Mouse (Mus musculus) thymus, postnatal 0 days (tissue): ENCODE results near the gene Rtl1. TPM values are rescaled to one million over a fixed set of nuclear protein-coding genes. Genes with fewer than 3 reads are reported as not detected.

Experiments used
- microRNA counts: library from miRNA; unstranded; fragments of <30 nt; microRNA quantifications from one replicate; lab custom pipeline; 2015
- microRNA-seq: library from miRNA; unstranded; fragments of <30 nt; microRNA quantifications from one replicate; pipeline ENCODE4, GENCODE M21; 2016; ENCODE audit warnings: borderline number of aligned reads
- polyA plus RNA-seq: library from polyadenylated mRNA; unstranded; fragments of >200 nt; fragmentation: Nextera tagmentation; extraction: Ambion mirVana; gene quantifications from 2 replicates; pipeline ENCODE4 v1.2.1, GENCODE M21; 2015

The Rtl1 gene
- polyA plus RNA-seq, 1 experiment from 2014 or later = 0.10 TPM

MicroRNA genes within 50 kb of the gene (microRNA counts, 519-probe panel; counts per million panel counts)
- 473 counts per million, percentile 71 among the panel's probes with 10 or more counts for microRNA mmu-miR-1188 (lab: Ali Mortazavi, UCI)
- 473 counts per million, percentile 71 among the panel's probes with 10 or more counts for microRNA mmu-miR-127 (lab: Ali Mortazavi, UCI)
- 5,717 counts per million, percentile 88 among the panel's probes with 10 or more counts for microRNA mmu-miR-136 (lab: Ali Mortazavi, UCI)
- 473 counts per million, percentile 71 among the panel's probes with 10 or more counts for microRNA mmu-miR-1906 (lab: Ali Mortazavi, UCI)
- 473 counts per million, percentile 71 among the panel's probes with 10 or more counts for microRNA mmu-miR-337-3p (lab: Ali Mortazavi, UCI)
- microRNA mmu-miR-337-5p (lab: Ali Mortazavi, UCI) = 473 counts per million, percentile 71 among the panel's probes with 10 or more counts
- 473 counts per million, percentile 71 among the panel's probes with 10 or more counts for microRNA mmu-miR-341 (lab: Ali Mortazavi, UCI)
- microRNA mmu-miR-370 (lab: Ali Mortazavi, UCI) = 473 counts per million, percentile 71 among the panel's probes with 10 or more counts
- 473 counts per million, percentile 71 among the panel's probes with 10 or more counts for microRNA mmu-miR-431 (lab: Ali Mortazavi, UCI)
- 473 counts per million, percentile 71 among the panel's probes with 10 or more counts for microRNA mmu-miR-432 (lab: Ali Mortazavi, UCI)
- microRNA mmu-miR-433 (lab: Ali Mortazavi, UCI) = 2,685 counts per million, percentile 73 among the panel's probes with 10 or more counts
- microRNA mmu-miR-434-3p (lab: Ali Mortazavi, UCI) = 3,923 counts per million, percentile 78 among the panel's probes with 10 or more counts
- 473 counts per million, percentile 71 among the panel's probes with 10 or more counts for microRNA mmu-miR-434-5p (lab: Ali Mortazavi, UCI)
- 473 counts per million, percentile 71 among the panel's probes with 10 or more counts for microRNA mmu-miR-493 (lab: Ali Mortazavi, UCI)
- 473 counts per million, percentile 71 among the panel's probes with 10 or more counts for microRNA mmu-miR-540-3p (lab: Ali Mortazavi, UCI)
- microRNA mmu-miR-540-5p (lab: Ali Mortazavi, UCI) = 473 counts per million, percentile 71 among the panel's probes with 10 or more counts
- microRNA mmu-miR-665 (lab: Ali Mortazavi, UCI) = 473 counts per million, percentile 71 among the panel's probes with 10 or more counts
- 473 counts per million, percentile 71 among the panel's probes with 10 or more counts for microRNA mmu-miR-673-3p (lab: Ali Mortazavi, UCI)
- 473 counts per million, percentile 71 among the panel's probes with 10 or more counts for microRNA mmu-miR-673-5p (lab: Ali Mortazavi, UCI)
- 473 counts per million, percentile 71 among the panel's probes with 10 or more counts for microRNA mmu-miR-770-3p (lab: Ali Mortazavi, UCI)
- 473 counts per million, percentile 71 among the panel's probes with 10 or more counts for microRNA mmu-miR-770-5p (lab: Ali Mortazavi, UCI)

Small RNA genes lying within 50 kb of the gene (microRNA-seq; reads per million reads assigned to microRNA genes)
- gene Gm23912 = not detected
- not detected for gene Mir1188
- 2,275 reads per million, percentile 79 among the genes with 10 or more reads in this experiment for gene Mir127
- not detected for gene Mir136
- not detected for gene Mir1906-1
- gene Mir3070a = not detected
- gene Mir3070b = not detected
- not detected for gene Mir3071
- not detected for gene Mir337
- 129 reads per million, percentile 49 among the genes with 10 or more reads in this experiment for gene Mir341
- gene Mir3544 = not detected
- gene Mir370 = 38.7 reads per million, percentile 36 among the genes with 10 or more reads in this experiment
- gene Mir431 = 850 reads per million, percentile 70 among the genes with 10 or more reads in this experiment
- not detected for gene Mir432
- 131 reads per million, percentile 50 among the genes with 10 or more reads in this experiment for gene Mir433
- gene Mir434 = 408 reads per million, percentile 61 among the genes with 10 or more reads in this experiment
- gene Mir493 = 15.4 reads per million, percentile 23 among the genes with 10 or more reads in this experiment
- gene Mir540 = 65.8 reads per million, percentile 42 among the genes with 10 or more reads in this experiment
- 64.5 reads per million, percentile 41 among the genes with 10 or more reads in this experiment for gene Mir665
- 25.0 reads per million, percentile 30 among the genes with 10 or more reads in this experiment for gene Mir673
- 8.3 reads per million, percentile 15 among the genes with 10 or more reads in this experiment for gene Mir770

Other genes starting within 250 kb of the Rtl1 start
- 32.6 and 43.5 TPM in 2 replicates for gene Dlk1, start 147.5 kb downstream of the Rtl1 start, polyA plus RNA-seq